Mouse (Mus musculus) limb, embryonic 12.5 days (tissue): ENCODE measurements around the gene Auts2. TPM values are rescaled to one million over a fixed set of nuclear protein-coding genes. Genes with fewer than 3 reads are reported as not detected.

ENCODE experiments used
- ATAC-seq: fragments of 200-750 bp; cut with Nextera tagmentation; 2 replicates; pipeline ENCODE4 v1.8.0; 2017; ENCODE audit warnings: low read depth, moderate TSS enrichment; ENCODE audit not compliant: insufficient number of reproducible peaks, insufficient read depth, low FRiP score, low TSS enrichment
- H3K27ac ChIP-seq: fragments of 300-500 bp; sonication (generic); 2 replicates; pipeline ENCODE4 v1.5.1; 2016; ENCODE audit warnings: mild to moderate bottlenecking, moderate library complexity
- H3K27me3 ChIP-seq: fragments of 300-500 bp; sonication (generic); 2 replicates; pipeline ENCODE4 v1.6.1; 2016; ENCODE audit warnings: mild to moderate bottlenecking, moderate library complexity
- H3K36me3 ChIP-seq: fragments of 300-500 bp; sonication (generic); 2 replicates; pipeline ENCODE4 v1.6.1; 2016; ENCODE audit warnings: mild to moderate bottlenecking, moderate library complexity
- H3K4me1 ChIP-seq: fragments of 300-500 bp; sonication (generic); replicated peaks from 2 replicates; pipeline ENCODE4 v1.6.1; 2016
- H3K4me2 ChIP-seq: fragments of 300-500 bp; sonication (generic); 2 replicates; pipeline ENCODE4 v1.6.1; 2016; ENCODE audit warnings: mild to moderate bottlenecking, moderate library complexity
- H3K4me3 ChIP-seq: fragments of 300-500 bp; sonication (generic); replicated peaks from 2 replicates; pipeline ENCODE4 v1.5.1; 2016; ENCODE audit warnings: mild to moderate bottlenecking
- H3K9ac ChIP-seq: fragments of 300-500 bp; sonication (generic); replicated peaks from 2 replicates; pipeline ENCODE4 v1.6.1; 2016; ENCODE audit warnings: mild to moderate bottlenecking, moderate library complexity
- H3K9me3 ChIP-seq: fragments of 300-500 bp; sonication (generic); 2 replicates; pipeline ENCODE4 v1.6.1; 2016; ENCODE audit warnings: mild to moderate bottlenecking, moderate library complexity
- WGBS: fragments of 180-500 bp; shearing (Covaris S2); methylation state at CpG from one replicate; pipeline ENCODE4 v1.1.7; 2016; 5-methylcytosine and 5-hydroxymethylcytosine counted together
- polyA plus RNA-seq: library from polyadenylated mRNA; unstranded; fragments of >200 nt; fragmentation: Nextera tagmentation; extraction: Ambion mirVana; gene quantifications from 2 replicates; pipeline ENCODE4 v1.2.1, GENCODE M21; 2016

Auts2 gene
- polyA plus RNA-seq, 1 experiment from 2014 or later = 66.4 TPM

DNA sequence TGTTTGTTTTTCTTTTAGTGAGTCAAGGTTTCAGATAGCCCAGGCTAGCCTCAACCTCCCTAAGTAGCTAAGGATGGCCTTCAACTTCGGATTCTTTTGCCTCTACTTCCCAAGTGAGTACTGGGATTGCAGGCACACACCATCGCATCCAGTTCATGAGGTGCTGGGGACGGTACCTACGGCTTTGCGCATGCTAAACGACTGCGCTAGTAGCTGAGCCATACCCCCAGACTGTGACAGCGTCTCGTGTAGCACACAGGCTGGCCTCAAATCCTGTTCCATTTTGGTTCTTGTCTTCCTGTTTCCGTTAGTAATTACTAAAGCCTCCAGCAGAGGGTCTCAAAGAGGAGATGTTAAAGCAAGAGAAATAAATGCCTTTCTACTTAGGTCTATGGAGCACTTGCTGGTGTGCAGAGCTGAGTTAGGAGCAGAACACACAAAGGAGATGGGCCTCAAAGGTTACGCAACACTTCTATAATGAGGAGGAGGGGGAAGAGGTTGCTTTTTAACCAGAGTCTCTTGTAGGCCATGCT, 967.3 kb downstream of the Auts2 start:
- H3K4me3 ChIP-seq = no peak overlapping the region
- no peak overlapping the region for H3K27ac ChIP-seq
- no peak overlapping the region for H3K4me2 ChIP-seq
- H3K36me3 ChIP-seq = no peaks in the 10 kb centered on the region
- peaks cover 16% of the 10 kb centered on the region; the same call in 1 of the 2 replicates for H3K27me3 ChIP-seq
- no peak overlapping the region for H3K9ac ChIP-seq
- 67% methylated on average over 11 of the region's 11 CpGs for WGBS
- no peak for ATAC-seq
- H3K9me3 ChIP-seq = no peaks in the 10 kb centered on the region
- H3K4me1 ChIP-seq = peaks cover 51% of the 10 kb centered on the region

GRCm38 (mm10) chr5:131575086-131575514, 968.0 kb downstream of the Auts2 start:
- no peak overlapping the region for H3K9ac ChIP-seq
- no peak overlapping the region for H3K4me3 ChIP-seq
- peaks cover 14% of the 10 kb centered on the region; the same call in 1 of the 2 replicates for H3K27me3 ChIP-seq
- H3K27ac ChIP-seq = no peak overlapping the region
- H3K4me2 ChIP-seq = no peak overlapping the region
- H3K9me3 ChIP-seq = no peaks in the 10 kb centered on the region
- no peaks in the 10 kb centered on the region for H3K36me3 ChIP-seq
- H3K4me1 ChIP-seq = peaks cover 45% of the 10 kb centered on the region
- no peak for ATAC-seq
- WGBS = 28% methylated on average over 5 of the region's 5 CpGs

DNA sequence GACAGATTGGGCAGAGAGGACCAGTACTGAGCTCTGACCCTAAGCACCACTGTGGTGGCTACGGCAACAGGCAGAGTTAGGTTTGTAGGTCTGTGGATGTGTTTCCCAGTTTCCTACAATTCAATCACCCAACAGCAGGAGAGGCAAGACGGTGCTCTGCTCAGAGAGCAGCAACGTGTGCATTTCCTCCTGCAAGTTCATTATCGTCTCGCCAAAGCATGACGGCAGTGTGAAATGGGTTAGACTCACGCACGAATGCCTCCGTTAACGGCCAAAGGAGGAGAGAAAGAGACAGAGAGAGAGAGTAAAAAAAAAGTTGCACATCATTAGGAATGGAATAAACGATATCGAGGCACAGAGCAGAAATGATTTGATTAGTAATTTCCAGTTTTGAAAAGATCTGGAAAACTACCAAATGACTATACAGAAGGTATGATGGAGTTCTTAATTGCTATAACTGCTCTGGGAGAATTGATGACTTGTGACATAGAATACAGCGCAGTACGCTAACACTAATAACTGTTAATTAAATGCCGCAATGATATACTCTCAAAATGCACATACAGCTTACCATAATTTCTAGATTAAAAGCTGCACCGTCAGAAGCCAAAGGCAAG, 968.6 kb downstream of the Auts2 start:
- no peaks in the 10 kb centered on the region for H3K9me3 ChIP-seq
- no peak overlapping the region for H3K27ac ChIP-seq
- ATAC-seq = no peak
- H3K27me3 ChIP-seq = 0 out of 2 replicates have a peak, but pooled peaks cover 9% of the 10 kb centered on the region
- no peak overlapping the region for H3K9ac ChIP-seq
- no peaks in the 10 kb centered on the region for H3K36me3 ChIP-seq
- WGBS = 69% methylated on average over 16 of the region's 16 CpGs
- H3K4me3 ChIP-seq = no peak overlapping the region
- H3K4me1 ChIP-seq = peaks cover 40% of the 10 kb centered on the region
- no peak overlapping the region for H3K4me2 ChIP-seq

DNA sequence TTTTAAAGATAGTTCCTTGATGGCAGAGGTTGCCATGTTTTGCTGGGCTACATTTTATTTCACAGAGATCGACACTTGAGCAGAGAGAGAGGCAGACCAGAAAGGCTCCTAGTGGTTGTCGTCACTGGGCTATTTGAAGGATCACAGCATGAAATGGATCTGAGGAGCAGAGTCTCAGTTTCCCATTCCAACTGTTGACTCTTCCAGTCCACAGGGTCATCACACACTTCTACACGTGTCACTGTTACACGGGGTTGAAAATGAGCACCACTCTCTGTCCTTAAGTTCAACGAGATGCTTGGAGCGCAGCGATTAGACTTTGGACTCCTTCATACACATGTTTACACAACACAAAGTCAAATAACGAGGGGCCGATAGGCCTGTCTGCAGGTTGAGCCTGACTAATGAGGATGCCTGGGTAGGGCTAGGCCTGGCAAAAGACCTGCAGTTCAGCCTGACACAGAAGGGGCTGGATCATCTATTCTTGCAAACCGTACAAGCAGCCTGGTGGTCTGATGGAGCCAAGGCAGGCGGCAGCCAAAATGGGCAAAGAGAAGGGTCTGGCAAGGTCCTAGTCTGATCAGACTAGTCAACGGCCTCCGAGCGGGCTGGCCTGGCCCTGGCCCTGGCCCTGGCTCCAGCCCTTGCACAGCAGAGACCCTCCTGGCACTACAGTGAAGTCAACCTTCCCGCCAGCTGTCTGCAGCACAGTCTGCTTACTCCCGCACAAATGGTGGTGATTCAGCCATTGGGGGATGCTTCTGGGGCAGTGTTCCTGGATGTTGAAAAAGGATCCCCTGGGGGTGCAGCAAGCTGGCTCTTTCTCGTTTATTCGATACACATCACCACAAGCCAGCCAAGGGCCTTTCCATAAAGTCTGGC, 969.6 kb downstream of the Auts2 start:
- peaks cover 30% of the 10 kb centered on the region for H3K4me1 ChIP-seq

DNA sequence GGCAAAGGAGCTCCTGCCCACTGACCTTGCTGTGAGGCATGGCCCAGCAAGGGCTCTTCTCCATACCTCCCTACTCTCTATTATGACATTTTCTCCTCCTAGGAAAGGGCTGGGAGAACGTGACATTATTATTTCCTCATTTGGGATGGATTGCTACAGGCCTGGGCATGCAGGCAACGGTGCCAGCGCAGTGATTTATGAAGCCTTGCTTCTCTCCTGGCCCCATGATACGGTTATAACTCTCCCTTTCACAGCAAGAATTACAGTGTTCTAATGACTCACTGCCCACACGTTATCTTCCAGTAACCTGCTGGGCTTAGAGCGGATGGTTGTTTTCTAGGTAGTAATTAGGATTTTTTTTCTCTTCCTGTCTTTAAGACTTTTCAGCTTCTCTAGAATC, 977.1 kb downstream of the Auts2 start:
- H3K4me1 ChIP-seq = no peaks in the 10 kb centered on the region
- H3K9me3 ChIP-seq = no peaks in the 10 kb centered on the region; the same call in 1 of the 2 replicates
- H3K36me3 ChIP-seq = no peaks in the 10 kb centered on the region
- H3K27me3 ChIP-seq = no peaks in the 10 kb centered on the region
- no peak overlapping the region for H3K9ac ChIP-seq
- no peak for ATAC-seq
- WGBS = 45% methylated on average over 6 of the region's 6 CpGs
- H3K4me3 ChIP-seq = no peak overlapping the region
- H3K27ac ChIP-seq = no peak overlapping the region
- no peak overlapping the region for H3K4me2 ChIP-seq

More for the DNA sequence above, 969.6 kb downstream of the Auts2 start:
- H3K36me3 ChIP-seq = no peaks in the 10 kb centered on the region
- H3K4me2 ChIP-seq = no peak overlapping the region
- no peak for ATAC-seq
- H3K9me3 ChIP-seq = no peaks in the 10 kb centered on the region
- 0 out of 2 replicates have a peak, but pooled peaks cover 8% of the 10 kb centered on the region for H3K27me3 ChIP-seq
- H3K27ac ChIP-seq = no peak overlapping the region
- H3K4me3 ChIP-seq = no peak overlapping the region
- 80% methylated on average over 18 of the region's 18 CpGs for WGBS
- no peak overlapping the region for H3K9ac ChIP-seq

- Histone ChIP-seq H3K4me1 (peaks cover 1% of the 10 kb centered on the region; the same call in 1 of the 2 replicates), H3K36me3 (no peaks in the 10 kb centered on the region), H3K27ac (no peak overlapping the region), H3K4me2 (no peak overlapping the region), H3K27me3 (no peaks in the 10 kb centered on the region), H3K4me3 (no peak overlapping the region), H3K9me3 (no peaks in the 10 kb centered on the region; the same call in 1 of the 2 replicates), H3K9ac (no peak overlapping the region)
- WGBS = 88% methylated on average over 5 of the region's 5 CpGs
- no peak for ATAC-seq
Observed at GRCm38 (mm10) chr5:131563630-131564252, 979.4 kb downstream of the Auts2 start.

GRCm38 (mm10) chr5:131560773-131561560, 982.2 kb downstream of the Auts2 start:
- H3K4me1 ChIP-seq = peaks cover 10% of the 10 kb centered on the region; the same call in 1 of the 2 replicates
- no peak for ATAC-seq

DNA sequence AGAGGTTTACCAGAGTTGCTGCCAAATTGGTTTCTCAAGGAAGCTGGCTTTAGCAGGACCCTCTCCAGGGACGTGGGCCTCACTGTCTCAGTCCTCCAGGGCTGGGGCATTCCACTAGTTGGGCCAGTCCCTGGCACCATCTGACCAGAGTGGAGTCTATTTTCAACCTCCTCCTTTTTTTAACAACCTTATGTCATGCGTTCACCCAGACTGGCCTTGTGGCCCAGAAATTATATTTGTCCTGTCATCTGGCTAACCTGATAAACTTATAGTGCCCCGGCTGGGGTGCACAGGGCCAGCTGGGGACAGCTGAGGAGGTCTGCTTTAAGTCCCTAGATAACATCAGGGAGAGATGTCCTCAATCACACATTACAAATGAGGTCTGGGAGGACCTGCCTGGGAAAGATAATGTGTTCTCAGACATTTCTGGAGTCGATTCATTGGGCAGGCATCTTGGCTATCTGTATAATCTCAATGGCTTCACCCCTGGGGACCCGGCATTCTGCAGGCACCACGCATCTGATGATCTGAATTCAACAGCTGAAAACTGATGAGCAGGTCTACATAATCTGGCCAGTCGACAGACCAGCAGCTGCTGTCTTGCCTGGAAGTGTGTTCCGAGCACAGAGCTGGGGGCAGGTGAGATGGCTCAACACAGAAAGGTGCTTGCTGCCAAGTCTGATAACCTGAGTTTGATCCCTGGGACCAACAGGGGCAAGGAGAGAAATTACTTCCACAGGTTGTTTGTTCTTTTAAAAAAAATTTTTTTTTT, 984.6 kb downstream of the Auts2 start:
- H3K4me1 ChIP-seq = peaks cover 10% of the 10 kb centered on the region; the same call in 1 of the 2 replicates
- H3K36me3 ChIP-seq = no peaks in the 10 kb centered on the region
- ATAC-seq = no peak
- H3K9me3 ChIP-seq = no peaks in the 10 kb centered on the region
- H3K27me3 ChIP-seq = no peaks in the 10 kb centered on the region
- peak overlapping the region; percentile 32; the same call in 1 of the 2 replicates for H3K27ac ChIP-seq
- no peak overlapping the region for H3K4me3 ChIP-seq
- 61% methylated on average over 8 of the region's 8 CpGs for WGBS
- no peak overlapping the region for H3K9ac ChIP-seq
- no peak overlapping the region for H3K4me2 ChIP-seq

More at GRCm38 (mm10) chr5:131560773-131561560, 982.2 kb downstream of the Auts2 start:
- 80% methylated on average over 5 of the region's 5 CpGs for WGBS
- H3K36me3 ChIP-seq = no peaks in the 10 kb centered on the region
- no peak overlapping the region for H3K4me3 ChIP-seq
- no peaks in the 10 kb centered on the region; the same call in 1 of the 2 replicates for H3K9me3 ChIP-seq
- no peak overlapping the region for H3K27ac ChIP-seq
- H3K27me3 ChIP-seq = no peaks in the 10 kb centered on the region
- H3K9ac ChIP-seq = no peak overlapping the region
- no peak overlapping the region for H3K4me2 ChIP-seq

DNA sequence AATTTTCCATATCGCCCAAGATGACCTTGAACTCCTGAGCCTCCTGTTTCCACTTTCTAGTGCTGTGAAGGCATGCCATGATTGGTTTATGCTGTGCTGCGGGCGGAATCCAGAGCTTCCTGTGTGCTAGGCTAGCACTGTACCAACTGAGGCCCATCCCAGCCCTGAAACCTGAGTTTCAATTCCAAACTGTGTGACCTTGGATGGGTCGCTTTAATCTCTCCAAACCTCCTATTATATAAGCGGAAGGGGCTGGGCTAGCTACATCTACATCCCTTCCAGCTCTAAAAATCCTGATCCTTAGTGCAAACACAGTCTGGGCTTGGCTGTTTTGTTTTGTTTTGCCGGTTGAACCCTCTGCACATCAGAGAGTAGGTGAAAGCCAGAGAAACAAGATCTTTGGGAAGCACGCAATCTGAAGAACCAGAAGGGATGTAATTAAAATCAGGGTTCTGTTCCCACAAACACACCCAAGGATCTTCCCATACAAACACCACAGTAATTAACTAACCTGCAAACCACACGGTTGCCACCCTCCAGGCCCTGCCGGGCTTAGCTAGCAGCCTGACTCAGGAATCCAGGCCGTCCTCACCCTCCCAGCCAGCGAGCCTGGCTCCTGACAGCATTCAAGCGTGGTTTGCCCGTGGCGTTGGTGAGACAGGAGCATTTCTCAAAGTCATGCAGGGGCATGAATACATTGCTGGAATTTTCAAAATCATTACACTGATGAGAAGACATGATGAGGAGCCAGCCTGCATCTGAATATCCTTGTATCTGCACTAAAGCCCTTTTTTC, 985.4 kb downstream of the Auts2 start:
- H3K9ac ChIP-seq = no peak overlapping the region
- H3K4me2 ChIP-seq = no peak overlapping the region
- H3K9me3 ChIP-seq = no peaks in the 10 kb centered on the region
- H3K4me1 ChIP-seq = peaks cover 12% of the 10 kb centered on the region
- no peaks in the 10 kb centered on the region for H3K36me3 ChIP-seq
- H3K27ac ChIP-seq = peak overlapping the region; percentile 32; the same call in 1 of the 2 replicates
- WGBS = 61% methylated on average over 14 of the region's 14 CpGs
- no peaks in the 10 kb centered on the region for H3K27me3 ChIP-seq
- no peak overlapping the region for H3K4me3 ChIP-seq
- no peak for ATAC-seq
